Mouse (Mus musculus) intestine, embryonic 16.5 days (tissue): ENCODE results near the gene Nfil3. TPM values are rescaled to one million over a fixed set of nuclear protein-coding genes. Genes with fewer than 3 reads are reported as not detected.

Experiments
- ATAC-seq: fragments of 200-750 bp; cut with Nextera tagmentation; 2 replicates; pipeline ENCODE4 v1.8.0; 2017; ENCODE audit warnings: moderate TSS enrichment, moderate library complexity
- H3K27ac ChIP-seq: fragments of 300-500 bp; sonication (generic); 2 replicates; pipeline ENCODE4 v1.5.1; 2014; ENCODE audit warnings: mild to moderate bottlenecking, low read length
- H3K27me3 ChIP-seq: fragments of 300-500 bp; sonication (generic); replicated peaks from 2 replicates; pipeline ENCODE4 v1.6.1; 2014; ENCODE audit warnings: low read length, control low read depth, mixed read lengths; ENCODE audit not compliant: control insufficient read depth, insufficient read depth
- H3K36me3 ChIP-seq: fragments of 300-500 bp; sonication (generic); 2 replicates; pipeline ENCODE4 v1.6.1; 2014; ENCODE audit warnings: low read length, control low read depth; ENCODE audit not compliant: control insufficient read depth, insufficient read depth
- H3K4me1 ChIP-seq: fragments of 300-500 bp; sonication (generic); 2 replicates; pipeline ENCODE4 v1.6.1; 2014; ENCODE audit warnings: low read length, control low read depth, mixed read lengths; ENCODE audit not compliant: control insufficient read depth, insufficient read depth
- H3K4me2 ChIP-seq: fragments of 300-500 bp; sonication (generic); 2 replicates; pipeline ENCODE4 v1.6.1; 2014; ENCODE audit warnings: low read depth, low read length, control low read depth
- H3K4me3 ChIP-seq: fragments of 300-500 bp; sonication (generic); 2 replicates; pipeline ENCODE4 v1.5.1; 2014; ENCODE audit warnings: mild to moderate bottlenecking, low read length
- H3K9ac ChIP-seq: fragments of 300-500 bp; sonication (generic); 2 replicates; pipeline ENCODE4 v1.6.1; 2014; ENCODE audit warnings: low read depth, low read length
- H3K9me3 ChIP-seq: fragments of 300-500 bp; sonication (generic); 2 replicates; pipeline ENCODE4 v1.6.1; 2016; ENCODE audit warnings: low read length, control low read depth; ENCODE audit not compliant: control insufficient read depth
- whole genome bisulfite sequencing: fragments of 180-500 bp; shearing (Covaris S2); extraction: QIAGEN DNeasy Blood & Tissue Kit; methylation state at CpG from one replicate; pipeline ENCODE4 v1.1.7; 2014; 5-methylcytosine and 5-hydroxymethylcytosine counted together
- polyA plus RNA-seq: library from polyadenylated mRNA; unstranded; fragments of >200 nt; fragmentation: Nextera tagmentation; extraction: Ambion mirVana; gene quantifications from 2 replicates; pipeline ENCODE4 v1.2.1, GENCODE M21; 2015

Gene Nfil3
- polyA plus RNA-seq, 1 experiment from 2014 or later = 28.4 TPM

GRCm38 (mm10) chr13:52962361-52962760 is 18.5 kb downstream of the Nfil3 start:
- no peak overlapping the region for H3K27ac ChIP-seq
- H3K9ac ChIP-seq = no peak overlapping the region
- WGBS = 86% methylated on average over 6 of the region's 6 CpGs
- H3K4me2 ChIP-seq = no peak overlapping the region
- H3K36me3 ChIP-seq = peaks cover 7% of the 10 kb centered on the region
- no peak for ATAC-seq
- no peaks in the 10 kb centered on the region for H3K27me3 ChIP-seq
- H3K9me3 ChIP-seq = no peaks in the 10 kb centered on the region
- no peaks in the 10 kb centered on the region for H3K4me1 ChIP-seq
- no peak overlapping the region for H3K4me3 ChIP-seq

GRCm38 (mm10) chr13:52953779-52954553 is 26.9 kb downstream of the Nfil3 start:
- Histone ChIP-seq H3K4me3 (no peak overlapping the region), H3K27ac (no peak overlapping the region), H3K9ac (no peak overlapping the region), H3K27me3 (no peaks in the 10 kb centered on the region), H3K4me1 (no peaks in the 10 kb centered on the region), H3K4me2 (no peak overlapping the region), H3K9me3 (no peaks in the 10 kb centered on the region), H3K36me3 (no peaks in the 10 kb centered on the region)
- ATAC-seq = no peak
- 86% methylated on average over 6 of the region's 6 CpGs for WGBS

GRCm38 (mm10) chr13:52949211-52949610 is 31.7 kb downstream of the Nfil3 start:
- Histone ChIP-seq H3K4me1 (peaks cover 2% of the 10 kb centered on the region; the same call in 1 of the 2 replicates), H3K36me3 (no peaks in the 10 kb centered on the region), H3K4me2 (no peak overlapping the region), H3K27me3 (no peaks in the 10 kb centered on the region), H3K4me3 (no peak overlapping the region), H3K9me3 (no peaks in the 10 kb centered on the region), H3K9ac (no peak overlapping the region), H3K27ac (no peak overlapping the region)
- ATAC-seq = no peak
- 77% methylated on average over 3 of the region's 3 CpGs for WGBS

GRCm38 (mm10) chr13:52947545-52947944 is 33.3 kb downstream of the Nfil3 start:
- peaks cover 6% of the 10 kb centered on the region; the same call in 1 of the 2 replicates for H3K4me1 ChIP-seq
- H3K36me3 ChIP-seq = no peaks in the 10 kb centered on the region
- 85% methylated on average over 4 of the region's 4 CpGs for WGBS
- H3K27me3 ChIP-seq = no peaks in the 10 kb centered on the region
- no peak overlapping the region for H3K4me2 ChIP-seq
- H3K9me3 ChIP-seq = no peaks in the 10 kb centered on the region
- ATAC-seq = no peak
- H3K27ac ChIP-seq = no peak overlapping the region
- no peak overlapping the region for H3K4me3 ChIP-seq
- H3K9ac ChIP-seq = no peak overlapping the region

GRCm38 (mm10) chr13:52945769-52946168 is 35.1 kb downstream of the Nfil3 start:
- Histone ChIP-seq H3K27me3 (no peaks in the 10 kb centered on the region), H3K4me1 (peaks cover 6% of the 10 kb centered on the region; the same call in 1 of the 2 replicates), H3K4me2 (no peak overlapping the region), H3K27ac (no peak overlapping the region), H3K9ac (no peak overlapping the region), H3K9me3 (no peaks in the 10 kb centered on the region), H3K36me3 (no peaks in the 10 kb centered on the region), H3K4me3 (no peak overlapping the region)
- ATAC-seq = no peak
- 49% methylated on average over 9 of the region's 9 CpGs for WGBS

- Histone ChIP-seq H3K27me3 (no peaks in the 10 kb centered on the region), H3K4me3 (no peak overlapping the region), H3K9ac (no peak overlapping the region), H3K27ac (no peak overlapping the region), H3K4me1 (peaks cover 6% of the 10 kb centered on the region; the same call in 1 of the 2 replicates), H3K36me3 (no peaks in the 10 kb centered on the region), H3K9me3 (no peaks in the 10 kb centered on the region), H3K4me2 (no peak overlapping the region)
- 36% methylated on average over 4 of the region's 4 CpGs for WGBS
- no peak for ATAC-seq
Observed at GRCm38 (mm10) chr13:52944116-52944515, 36.8 kb downstream of the Nfil3 start.

GRCm38 (mm10) chr13:52942876-52943388 is 37.9 kb downstream of the Nfil3 start:
- ATAC-seq = no peak; the same call in 1 of the 2 replicates
- 70% methylated on average over 1 of the region's 1 CpGs for WGBS
- no peaks in the 10 kb centered on the region for H3K27me3 ChIP-seq
- no peak overlapping the region for H3K4me2 ChIP-seq
- H3K27ac ChIP-seq = no peak overlapping the region
- peaks cover 6% of the 10 kb centered on the region; the same call in 1 of the 2 replicates for H3K4me1 ChIP-seq
- no peak overlapping the region for H3K9ac ChIP-seq
- H3K36me3 ChIP-seq = no peaks in the 10 kb centered on the region
- no peaks in the 10 kb centered on the region for H3K9me3 ChIP-seq
- no peak overlapping the region for H3K4me3 ChIP-seq

- peaks cover 6% of the 10 kb centered on the region; the same call in 1 of the 2 replicates for H3K4me1 ChIP-seq
- no peak for ATAC-seq
- no peaks in the 10 kb centered on the region for H3K27me3 ChIP-seq
- no peaks in the 10 kb centered on the region for H3K36me3 ChIP-seq
- no peaks in the 10 kb centered on the region for H3K9me3 ChIP-seq
- no peak overlapping the region for H3K4me3 ChIP-seq
- no peak overlapping the region for H3K27ac ChIP-seq
- 74% methylated on average over 7 of the region's 7 CpGs for WGBS
- no peak overlapping the region for H3K4me2 ChIP-seq
- no peak overlapping the region for H3K9ac ChIP-seq
Observed at GRCm38 (mm10) chr13:52940956-52941355, 39.9 kb downstream of the Nfil3 start.

GRCm38 (mm10) chr13:52930582-52930981 is 50.3 kb downstream of the Nfil3 start:
- H3K27ac ChIP-seq = no peak overlapping the region
- H3K4me2 ChIP-seq = no peak overlapping the region
- no peaks in the 10 kb centered on the region for H3K36me3 ChIP-seq
- WGBS = 55% methylated on average over 10 of the region's 10 CpGs
- H3K4me1 ChIP-seq = peaks cover 16% of the 10 kb centered on the region
- no peaks in the 10 kb centered on the region for H3K9me3 ChIP-seq
- H3K4me3 ChIP-seq = no peak overlapping the region
- no peak overlapping the region for H3K9ac ChIP-seq
- ATAC-seq = no peak
- H3K27me3 ChIP-seq = no peaks in the 10 kb centered on the region
